Mouse (Mus musculus): ENCODE measurements around the gene Zfp423. TPM values are rescaled to one million over a fixed set of nuclear protein-coding genes. Genes with fewer than 3 reads are reported as not detected.

The Zfp423 gene
- polyA plus RNA-seq, 1 experiment, result 2.7 TPM

GRCm38 (mm10) chr8:87619529-87619928 is 339.9 kb downstream of the Zfp423 start:
- H3K27me3 ChIP-seq (ENCODE audit: control insufficient read depth, insufficient read depth, low read length), result no peaks in the 10 kb centered on the region
- H3K4me1 ChIP-seq (replicated peaks; ENCODE audit: control insufficient read depth, insufficient read depth, low read length), result no peaks in the 10 kb centered on the region
- H3K4me3 ChIP-seq (ENCODE audit: control insufficient read depth, insufficient read depth, low read length), result no peak overlapping the region
- no peak for DNase-seq
- no peak overlapping the region for H3K27ac ChIP-seq (ENCODE audit: control insufficient read depth, insufficient read depth, low read length)
- H3K36me3 ChIP-seq (ENCODE audit: control insufficient read depth, insufficient read depth, low read length), result no peaks in the 10 kb centered on the region
- 69% methylated on average over 2 of the region's 2 CpGs for WGBS
- TF ChIP-seq POLR2A (IDR thresholded peaks at IDR 0.05; ENCODE audit: control insufficient read depth, extremely low read depth, insufficient read depth, low read length, poor library complexity), result no peak
- no peak for TF ChIP-seq CTCF (IDR thresholded peaks at IDR 0.05; ENCODE audit: borderline replicate concordance, control insufficient read depth, extremely low read depth, insufficient read depth, low read length, poor library complexity)

GRCm38 (mm10) chr8:87619118-87619517 is 340.3 kb downstream of the Zfp423 start:
- no peaks in the 10 kb centered on the region for H3K36me3 ChIP-seq (ENCODE audit: control insufficient read depth, insufficient read depth, low read length)
- no peak for TF ChIP-seq POLR2A (IDR thresholded peaks at IDR 0.05; ENCODE audit: control insufficient read depth, extremely low read depth, insufficient read depth, low read length, poor library complexity)
- TF ChIP-seq CTCF (IDR thresholded peaks at IDR 0.05; ENCODE audit: borderline replicate concordance, control insufficient read depth, extremely low read depth, insufficient read depth, low read length, poor library complexity), result no peak
- no peaks in the 10 kb centered on the region for H3K27me3 ChIP-seq (ENCODE audit: control insufficient read depth, insufficient read depth, low read length)
- 52% methylated on average over 7 of the region's 7 CpGs for WGBS
- H3K4me3 ChIP-seq (ENCODE audit: control insufficient read depth, insufficient read depth, low read length), result no peak overlapping the region
- H3K27ac ChIP-seq (ENCODE audit: control insufficient read depth, insufficient read depth, low read length), result no peak overlapping the region
- H3K4me1 ChIP-seq (replicated peaks; ENCODE audit: control insufficient read depth, insufficient read depth, low read length), result no peaks in the 10 kb centered on the region
- no peak for DNase-seq

- DNase-seq, result no peak
- TF ChIP-seq POLR2A (IDR thresholded peaks at IDR 0.05; ENCODE audit: control insufficient read depth, extremely low read depth, insufficient read depth, low read length, poor library complexity), result no peak
- TF ChIP-seq CTCF (IDR thresholded peaks at IDR 0.05; ENCODE audit: borderline replicate concordance, control insufficient read depth, extremely low read depth, insufficient read depth, low read length, poor library complexity), result no peak
- no peaks in the 10 kb centered on the region for H3K4me1 ChIP-seq (replicated peaks; ENCODE audit: control insufficient read depth, insufficient read depth, low read length)
- H3K4me3 ChIP-seq (ENCODE audit: control insufficient read depth, insufficient read depth, low read length), result no peak overlapping the region
- 95% methylated on average over 1 of the region's 1 CpGs for WGBS
- no peaks in the 10 kb centered on the region for H3K36me3 ChIP-seq (ENCODE audit: control insufficient read depth, insufficient read depth, low read length)
- no peaks in the 10 kb centered on the region for H3K27me3 ChIP-seq (ENCODE audit: control insufficient read depth, insufficient read depth, low read length)
- H3K27ac ChIP-seq (ENCODE audit: control insufficient read depth, insufficient read depth, low read length), result no peak overlapping the region
These were observed 345.7 kb downstream of the Zfp423 start for GRCm38 (mm10) chr8:87613701-87614100.

Other genes with a start within 250 kb of the Zfp423 start
- 18.1 and 22.7 TPM in 2 replicates for gene Cnep1r1, start 159.2 kb upstream of the Zfp423 start, polyA plus RNA-seq (2012; rRNA removed)
- gene Heatr3, start 178.3 kb upstream of the Zfp423 start, polyA plus RNA-seq (2012; rRNA removed), result 17.6 and 17.7 TPM in 2 replicates
- 33.6 and 34.1 TPM in 2 replicates for gene Tent4b, start 239.6 kb upstream of the Zfp423 start, polyA plus RNA-seq (2012; rRNA removed)